Mouse (Mus musculus) stomach, embryonic 14.5 days (tissue): ENCODE measurements around the gene Atp6ap1. TPM values are rescaled to one million over a fixed set of nuclear protein-coding genes. Genes with fewer than 3 reads are reported as not detected.

Experiments used
- ATAC-seq: fragments of 200-750 bp; cut with Nextera tagmentation; 2 replicates; pipeline ENCODE4 v1.8.0; 2017; ENCODE audit warnings: low read depth, moderate TSS enrichment; ENCODE audit not compliant: insufficient number of reproducible peaks, insufficient read depth, low FRiP score
- H3K27ac ChIP-seq: fragments of 300-500 bp; sonication (generic); 2 replicates; pipeline ENCODE4 v1.5.1; 2014; ENCODE audit warnings: mild to moderate bottlenecking, low read length, moderate library complexity, mixed read lengths
- H3K27me3 ChIP-seq: fragments of 300-500 bp; sonication (generic); 2 replicates; pipeline ENCODE4 v1.6.1; 2014; ENCODE audit warnings: low read length, control low read depth, mixed read lengths; ENCODE audit not compliant: control insufficient read depth, insufficient read depth
- H3K36me3 ChIP-seq: fragments of 300-500 bp; sonication (generic); 2 replicates; pipeline ENCODE4 v1.6.1; 2014; ENCODE audit warnings: mild to moderate bottlenecking, control low read depth, low read length, moderate library complexity, mixed read lengths; ENCODE audit not compliant: control insufficient read depth, insufficient read depth
- H3K4me1 ChIP-seq: fragments of 300-500 bp; sonication (generic); 2 replicates; pipeline ENCODE4 v1.6.1; 2014; ENCODE audit warnings: low read length, control low read depth, mixed read lengths; ENCODE audit not compliant: control insufficient read depth, insufficient read depth
- H3K4me2 ChIP-seq: fragments of 300-500 bp; sonication (generic); replicated peaks from 2 replicates; pipeline ENCODE4 v1.6.1; 2014; ENCODE audit warnings: low read depth, low read length, control low read depth
- H3K4me3 ChIP-seq: fragments of 300-500 bp; sonication (generic); 2 replicates; pipeline ENCODE4 v1.5.1; 2014; ENCODE audit warnings: low read depth, low read length, control low read depth
- H3K9ac ChIP-seq: fragments of 300-500 bp; sonication (generic); replicated peaks from 2 replicates; pipeline ENCODE4 v1.6.1; 2014; ENCODE audit warnings: low read depth, mild to moderate bottlenecking, control low read depth, low read length, moderate library complexity, mixed read lengths
- H3K9me3 ChIP-seq: fragments of 300-500 bp; sonication (generic); 2 replicates; pipeline ENCODE4 v1.6.1; 2016; ENCODE audit warnings: low read depth, low read length, control low read depth; ENCODE audit not compliant: control insufficient read depth
- WGBS: fragments of 180-500 bp; shearing (Covaris S2); extraction: QIAGEN DNeasy Blood & Tissue Kit; methylation state at CpG from one replicate; pipeline ENCODE4 v1.1.7; 2014; 5-methylcytosine and 5-hydroxymethylcytosine counted together
- polyA plus RNA-seq: library from polyadenylated mRNA; unstranded; fragments of >200 nt; fragmentation: Nextera tagmentation; extraction: Ambion mirVana; gene quantifications from 2 replicates; pipeline ENCODE4 v1.2.1, GENCODE M21; 2014

Gene Atp6ap1
- polyA plus RNA-seq, 1 experiment from 2014 or later = 89.7 TPM

DNA sequence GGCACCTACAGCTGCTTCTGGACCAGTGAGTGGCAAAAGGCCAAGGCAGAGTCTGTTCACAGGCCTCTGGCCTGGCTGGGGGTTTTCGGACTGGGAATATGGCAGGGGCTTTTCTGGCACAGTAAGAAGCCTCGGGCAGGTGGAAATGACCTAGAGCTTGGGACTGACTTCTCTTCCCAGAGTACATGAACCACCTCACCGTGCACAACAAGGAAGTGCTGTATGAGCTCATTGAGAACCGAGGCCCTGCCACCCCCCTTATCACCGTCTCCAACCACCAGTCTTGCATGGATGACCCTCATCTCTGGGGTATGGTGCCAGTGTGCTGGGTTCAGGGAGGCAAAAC, 13.8 kb upstream of the Atp6ap1 start:
- peaks cover 2% of the 10 kb centered on the region; the same call in 1 of the 2 replicates for H3K4me1 ChIP-seq
- peaks cover 5% of the 10 kb centered on the region; the same call in 1 of the 2 replicates for H3K36me3 ChIP-seq
- peak overlapping the region; percentile 50 for H3K4me2 ChIP-seq
- H3K4me3 ChIP-seq = peak overlapping the region; percentile 50
- no peaks in the 10 kb centered on the region for H3K27me3 ChIP-seq
- WGBS = 49% methylated on average over 5 of the region's 5 CpGs
- H3K9ac ChIP-seq = peak overlapping the region; percentile 58
- H3K9me3 ChIP-seq = no peaks in the 10 kb centered on the region
- peak overlapping the region; percentile 63; the same call in 1 of the 2 replicates for H3K27ac ChIP-seq
- ATAC-seq = no peak

DNA sequence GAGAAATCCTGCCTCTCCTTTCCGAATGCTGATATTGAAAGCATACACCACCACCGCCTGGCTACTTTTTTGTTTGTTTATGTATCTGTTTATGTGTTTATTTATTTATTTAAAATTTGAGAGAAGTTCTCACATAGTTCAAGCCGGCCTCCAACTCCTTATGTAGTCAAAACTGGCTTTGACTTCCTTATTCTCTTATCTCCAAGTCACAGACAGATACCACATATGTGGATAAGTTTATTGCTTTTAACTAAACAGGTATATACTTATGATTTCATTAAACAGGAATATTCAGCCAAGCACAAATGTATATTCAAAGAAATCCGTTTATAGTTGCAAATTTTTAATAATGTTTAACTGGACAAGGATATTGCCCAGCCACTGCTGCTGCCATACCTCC, 3.5 kb upstream of the Atp6ap1 start:
- Histone ChIP-seq H3K4me1 (no peaks in the 10 kb centered on the region), H3K36me3 (no peaks in the 10 kb centered on the region), H3K4me3 (no peak overlapping the region), H3K9me3 (no peaks in the 10 kb centered on the region), H3K4me2 (no peak overlapping the region), H3K27ac (no peak overlapping the region), H3K27me3 (no peaks in the 10 kb centered on the region), H3K9ac (no peak overlapping the region)
- ATAC-seq = no peak
- WGBS = 68% methylated on average over 4 of the region's 4 CpGs

DNA sequence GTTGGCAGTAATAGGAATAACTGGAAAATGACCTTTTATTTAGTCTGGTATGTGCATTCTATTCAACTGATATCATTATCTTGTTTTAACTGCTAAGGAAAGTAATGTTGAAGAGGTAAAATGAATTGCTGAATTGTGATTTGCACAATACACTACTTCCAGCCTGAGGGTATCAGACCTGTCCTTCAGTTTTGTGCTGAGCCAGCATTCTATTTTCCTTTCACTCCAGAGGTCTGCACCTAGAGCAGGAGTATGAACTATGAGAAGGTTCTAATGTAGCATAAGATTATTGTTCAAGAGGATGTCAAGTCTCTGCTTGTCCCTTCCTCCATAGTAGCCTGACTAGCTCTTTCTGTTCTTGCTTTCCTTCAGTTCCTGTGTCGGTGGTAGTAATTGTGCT, 1.5 kb downstream of the Atp6ap1 start:
- Histone ChIP-seq H3K27me3 (no peaks in the 10 kb centered on the region), H3K4me1 (no peaks in the 10 kb centered on the region), H3K4me2 (no peak overlapping the region), H3K9me3 (no peaks in the 10 kb centered on the region), H3K36me3 (peaks cover 4% of the 10 kb centered on the region; the same call in 1 of the 2 replicates), H3K4me3 (no peak overlapping the region), H3K9ac (no peak overlapping the region), H3K27ac (no peak overlapping the region)
- 72% methylated on average over 1 of the region's 1 CpGs for WGBS
- no peak for ATAC-seq

DNA sequence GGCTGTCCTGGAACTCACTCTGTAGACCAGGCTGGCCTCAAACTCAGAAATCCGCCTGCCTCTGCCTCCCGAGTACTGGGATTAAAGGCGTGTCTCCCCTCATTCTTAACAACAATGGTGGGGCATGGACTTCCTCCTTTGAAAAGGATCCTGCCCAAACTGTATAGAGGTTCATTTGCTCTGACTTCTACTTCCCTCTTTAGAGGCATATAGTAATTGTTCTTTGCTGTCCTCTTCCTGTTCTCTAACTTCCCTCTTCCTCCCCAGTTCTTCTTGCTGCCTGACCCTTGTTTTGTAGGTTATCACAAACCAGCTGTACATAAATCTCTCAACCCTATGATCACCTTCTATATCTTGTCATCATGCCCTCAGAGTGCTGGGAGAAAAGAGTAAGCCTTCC, 2.8 kb downstream of the Atp6ap1 start:
- Histone ChIP-seq H3K9me3 (no peaks in the 10 kb centered on the region), H3K4me2 (no peak overlapping the region), H3K27me3 (no peaks in the 10 kb centered on the region), H3K4me3 (no peak overlapping the region), H3K9ac (no peak overlapping the region), H3K27ac (no peak overlapping the region), H3K36me3 (peaks cover 7% of the 10 kb centered on the region; the same call in 1 of the 2 replicates), H3K4me1 (no peaks in the 10 kb centered on the region)
- no peak for ATAC-seq
- 70% methylated on average over 3 of the region's 3 CpGs for WGBS

DNA sequence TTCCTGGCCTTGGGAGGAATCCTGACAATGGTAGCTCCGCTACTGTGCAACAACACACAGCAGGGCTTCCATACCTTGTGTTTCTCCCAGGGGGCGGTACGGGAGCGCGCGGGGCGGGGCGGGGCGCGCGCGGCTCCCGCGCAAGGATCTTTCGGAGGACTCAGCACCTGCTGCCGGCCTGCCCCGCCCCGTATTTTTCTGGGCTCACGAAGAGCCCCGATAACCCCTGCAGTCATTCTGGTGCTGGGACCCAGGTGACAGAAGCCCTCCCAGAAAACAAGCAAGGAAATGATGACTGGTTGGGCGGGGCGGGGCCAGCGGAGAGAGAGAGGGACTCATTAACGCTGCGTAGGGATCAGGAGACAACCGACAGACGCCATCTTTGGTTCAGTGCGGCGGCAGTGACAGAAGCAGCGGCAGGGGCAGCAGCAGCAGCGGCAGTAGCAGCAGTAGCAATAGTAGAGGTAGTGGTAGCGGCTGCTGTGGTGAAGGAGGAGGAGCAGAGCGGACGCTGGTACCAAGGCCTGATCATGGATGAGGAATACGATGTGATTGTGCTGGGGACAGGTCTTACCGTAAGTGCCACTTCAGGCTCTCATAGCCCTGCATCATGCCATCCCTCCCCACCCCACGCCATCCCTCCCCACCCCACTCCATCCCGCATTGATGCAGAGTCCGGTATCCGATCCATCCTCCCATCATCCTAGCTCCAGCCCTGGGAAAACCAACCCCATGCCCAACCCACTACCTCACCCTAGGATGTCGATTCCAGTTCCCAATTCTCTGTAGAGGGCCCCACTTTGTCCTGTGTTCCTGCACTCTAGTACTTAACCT, 8.2 kb downstream of the Atp6ap1 start, which contains the start of gene Gdi1:
Gdi1 (plus strand) TSS at position 132 of the 834 bp plus-strand sequence.
- no peaks in the 10 kb centered on the region for H3K27me3 ChIP-seq
- H3K27ac ChIP-seq = peak within 1 kb of the TSS; percentile 80; the same call in 1 of the 2 replicates
- peak within 1 kb of the TSS; percentile 60 for H3K4me2 ChIP-seq
- peak; percentile 81 for ATAC-seq
- H3K4me3 ChIP-seq = peak within 1 kb of the TSS; percentile 50
- 15% methylated on average over 40 of the region's 41 CpGs for WGBS
- H3K4me1 ChIP-seq = no peaks in the 10 kb centered on the region
- H3K36me3 ChIP-seq = peaks cover 25% of the 10 kb centered on the region
- peak within 1 kb of the TSS; percentile 47 for H3K9ac ChIP-seq
- no peaks in the 10 kb centered on the region for H3K9me3 ChIP-seq

DNA sequence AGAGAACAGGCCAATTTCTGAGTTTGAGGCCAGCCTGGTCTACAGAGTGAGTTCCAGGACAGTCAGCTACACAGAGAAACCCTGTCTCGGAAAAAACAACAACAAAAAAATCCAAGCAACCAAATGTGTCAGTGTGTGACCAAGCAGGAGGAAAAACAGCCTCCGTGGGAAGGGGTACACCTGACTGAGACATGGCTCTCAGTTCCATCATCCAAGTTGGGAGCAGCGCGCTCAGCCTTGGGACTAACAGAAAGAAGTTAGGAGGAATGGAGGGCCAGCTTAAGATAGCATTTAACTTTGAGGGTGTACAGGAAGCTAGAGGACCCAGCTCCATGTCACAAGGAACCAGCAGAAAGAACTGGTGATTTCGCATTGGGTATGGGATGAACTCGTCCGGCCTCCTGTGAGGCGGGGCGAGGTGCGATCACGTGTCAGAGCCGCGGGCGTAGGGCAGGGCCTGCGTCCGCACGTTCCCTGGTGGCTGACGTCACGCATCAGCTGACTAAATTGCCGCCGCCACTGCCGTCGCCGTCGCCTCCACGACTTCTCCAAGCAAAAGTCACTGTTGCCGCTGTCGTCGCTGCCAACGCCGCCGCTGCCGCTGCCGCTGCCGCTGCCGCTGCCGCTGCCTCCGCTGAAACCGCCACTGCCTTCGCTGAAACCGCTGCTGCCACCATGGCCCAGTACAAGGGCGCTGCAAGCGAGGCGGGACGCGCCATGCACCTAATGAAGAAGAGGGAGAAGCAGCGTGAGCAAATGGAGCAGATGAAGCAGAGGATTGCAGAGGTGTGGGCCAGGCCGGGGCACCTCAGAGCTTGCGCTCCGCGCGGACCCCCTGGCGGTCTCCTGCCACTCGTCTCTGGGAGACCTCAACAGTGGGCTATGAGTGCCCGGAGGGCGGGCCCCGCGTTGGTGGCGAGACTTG, 15.9 kb downstream of the Atp6ap1 start, which contains the start of gene Fam50a:
Fam50a (plus strand) TSS at position 494 of the 925 bp plus-strand sequence.
- H3K4me1 ChIP-seq = no peaks in the 10 kb centered on the region
- H3K27me3 ChIP-seq = no peaks in the 10 kb centered on the region
- H3K36me3 ChIP-seq = peaks cover 14% of the 10 kb centered on the region
- H3K9me3 ChIP-seq = no peaks in the 10 kb centered on the region
- peak within 1 kb of the TSS; percentile 55 for H3K4me3 ChIP-seq
- peak within 1 kb of the TSS; percentile 53; the same call in 1 of the 2 replicates for H3K9ac ChIP-seq
- peak within 1 kb of the TSS; percentile 55; the same call in 1 of the 2 replicates for H3K27ac ChIP-seq
- 17% methylated on average over 59 of the region's 59 CpGs for WGBS
- ATAC-seq = peak; percentile 96
- H3K4me2 ChIP-seq = peak within 1 kb of the TSS; percentile 55

DNA sequence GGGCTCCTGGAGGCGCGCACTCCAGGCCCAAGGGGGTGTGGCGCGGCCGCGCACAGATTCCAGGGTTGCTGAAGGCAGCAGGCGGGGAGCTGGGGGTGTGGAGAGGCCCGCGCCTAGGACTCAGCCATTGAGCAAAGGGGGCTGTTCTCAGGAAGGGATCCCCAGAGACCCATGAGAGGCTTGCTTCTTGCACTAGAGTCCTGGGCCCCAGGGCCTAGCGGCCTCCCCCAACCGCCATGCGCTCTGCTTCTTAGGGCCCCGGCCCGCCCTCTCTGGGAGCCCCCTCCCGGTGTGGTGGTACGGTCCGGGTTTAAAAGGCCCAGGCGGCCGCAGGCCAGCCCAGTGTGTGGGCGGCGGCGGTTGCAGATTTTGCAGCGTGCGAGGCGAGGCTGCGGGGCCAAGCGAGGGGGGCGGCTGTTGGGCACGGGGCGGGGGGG, 31.8 kb downstream of the Atp6ap1 start, which contains the start of gene Plxna3:
Plxna3 (plus strand) TSS at position 342 of the 437 bp plus-strand sequence.
- Histone ChIP-seq H3K27ac (no peak within 1 kb of the TSS), H3K36me3 (no peaks in the 10 kb centered on the region; the same call in 1 of the 2 replicates), H3K9me3 (no peaks in the 10 kb centered on the region), H3K4me2 (peak within 1 kb of the TSS; percentile 63), H3K9ac (peak within 1 kb of the TSS; percentile 42), H3K27me3 (no peaks in the 10 kb centered on the region), H3K4me1 (0 out of 2 replicates have a peak, but pooled peaks cover 6% of the 10 kb centered on the region), H3K4me3 (peak within 1 kb of the TSS; percentile 47)
- ATAC-seq = peak; percentile 94
- WGBS = 14% methylated on average over 22 of the region's 30 CpGs

DNA sequence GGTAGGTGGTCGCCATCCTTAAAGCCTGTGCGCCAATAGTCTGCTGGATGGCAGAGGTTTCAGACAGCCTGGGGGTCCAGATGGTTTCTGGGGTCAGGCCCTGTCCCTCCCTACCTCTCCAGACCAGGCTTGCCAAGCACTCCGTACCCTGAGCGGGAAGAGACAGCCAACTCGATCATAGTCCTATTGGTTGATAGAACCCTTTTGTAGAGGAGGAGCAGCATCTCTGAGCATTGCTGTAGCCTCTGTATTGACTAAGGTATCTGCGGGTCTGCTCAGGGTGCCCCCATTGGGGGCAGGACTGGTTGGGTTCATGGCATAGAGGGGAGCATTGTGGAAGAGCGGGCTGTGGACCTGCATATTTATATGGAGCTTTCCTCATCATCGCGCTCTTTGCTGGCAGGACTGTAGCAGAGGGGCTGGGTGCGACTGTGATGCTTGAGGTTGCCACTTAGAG, 32.3 kb downstream of the Atp6ap1 start:
- WGBS = 20% methylated on average over 10 of the region's 10 CpGs
- no peaks in the 10 kb centered on the region for H3K27me3 ChIP-seq
- peak overlapping the region; percentile 47 for H3K4me3 ChIP-seq
- H3K9ac ChIP-seq = peak overlapping the region; percentile 42
- H3K27ac ChIP-seq = no peak overlapping the region
- H3K4me1 ChIP-seq = 0 out of 2 replicates have a peak, but pooled peaks cover 6% of the 10 kb centered on the region
- H3K36me3 ChIP-seq = no peaks in the 10 kb centered on the region; the same call in 1 of the 2 replicates
- H3K9me3 ChIP-seq = no peaks in the 10 kb centered on the region
- ATAC-seq = no peak
- peak overlapping the region; percentile 63 for H3K4me2 ChIP-seq
